ENCODE assay signal across 11 mouse cellular contexts in genomic region chr2:30833644-30834043, GRCm38 (mm10). TPM values are rescaled to one million over a fixed set of nuclear protein-coding genes. Genes with fewer than 3 reads are reported as not detected.
DNase-seq lines count a peak whose midpoint lies in the region; ATAC-seq lines count a peak whose summit lies in the region.
"Had no signal": no experiment of that assay in that cellular context is flagged by ENCODE, and none has a peak within 500 bp of the region (broad histone marks: within the 10 kb centered on the region; RNA-seq: fewer than 3 reads in every experiment).

No protein-coding gene starts in this region.

- DNase-seq in heart, postnatal 10 days: no peak
- DNase-seq in NIH3T3 (ENCODE audit: low read depth): peak; percentile 89
- peak; percentile 77 for DNase-seq in embryo, embryonic 11 days
- DNase-seq in limb, embryonic 11.5 days (ENCODE audit: low spot score): peak; percentile 76
- DNase-seq in lung, postnatal 25 days (ENCODE audit: low spot score): no peak
- no peak for DNase-seq in ovary, postnatal 10 days (ENCODE audit: low spot score)
- DNase-seq: kidney, adult 8-10 months; lung, postnatal 14 days had no signal

- 73% methylated on average over 5 of the region's 5 CpGs for WGBS in heart, embryonic 16.5 days
- 3% methylated on average over 5 of the region's 5 CpGs for WGBS in limb, embryonic 11.5 days

- H3K27me3 ChIP-seq in heart, embryonic 16.5 days (ENCODE audit: control insufficient read depth, insufficient read depth, low read length): no peaks in the 10 kb centered on the region
- no peaks in the 10 kb centered on the region for H3K27me3 ChIP-seq in limb, embryonic 11.5 days (ENCODE audit: control insufficient read depth, insufficient read depth, low read length)

- intact Hi-C loops in heart, postnatal 10 days (cut with DNase I): no loop called here

- no peaks in the 10 kb centered on the region for H3K36me3 ChIP-seq in heart, embryonic 16.5 days (ENCODE audit: control insufficient read depth, insufficient read depth)
- no peaks in the 10 kb centered on the region for H3K36me3 ChIP-seq in limb, embryonic 11.5 days (ENCODE audit: control insufficient read depth, insufficient read depth, low read length)

- H3K4me1 ChIP-seq in heart, embryonic 16.5 days (ENCODE audit: control insufficient read depth, insufficient read depth, low read length): peaks cover 10% of the 10 kb centered on the region; the same call in 1 of the 2 replicates
- H3K4me1 ChIP-seq in limb, embryonic 11.5 days (ENCODE audit: control insufficient read depth, insufficient read depth, low read length): peaks cover 54% of the 10 kb centered on the region

- H3K27ac ChIP-seq in heart, embryonic 16.5 days (ENCODE audit: low read length): peak overlapping the region; percentile 33
- peak overlapping the region; percentile 97 for H3K27ac ChIP-seq in limb, embryonic 11.5 days (replicated peaks; ENCODE audit: low read depth, low read length)

- no peak overlapping the region for H3K9ac ChIP-seq in heart, embryonic 16.5 days (ENCODE audit: low read length)
- peak overlapping the region; percentile 34 for H3K9ac ChIP-seq in limb, embryonic 11.5 days (ENCODE audit: low read length)

- H3K4me3 ChIP-seq in heart, embryonic 16.5 days (ENCODE audit: low read length): no peak overlapping the region
- no peak overlapping the region for H3K4me3 ChIP-seq in limb, embryonic 11.5 days (ENCODE audit: low read depth, low read length)

- ATAC-seq in heart, embryonic 16.5 days (replicated peaks; ENCODE audit: extremely low read depth, insufficient read depth, low FRiP score): no peak
- 0 out of 2 replicates have a peak, but pooled peaks have one; percentile 27 for ATAC-seq in limb, embryonic 11.5 days (ENCODE audit: insufficient number of reproducible peaks, low FRiP score, low TSS enrichment, low read depth)
- ATAC-seq: activated CD4-positive, CD25-positive, alpha-beta regulatory T cell, adult 4 months had no signal

- no peak overlapping the region for H3K4me2 ChIP-seq in heart, embryonic 16.5 days (ENCODE audit: low read depth, low read length)
- no peak overlapping the region for H3K4me2 ChIP-seq in limb, embryonic 11.5 days (ENCODE audit: low read depth, severe bottlenecking)
- H3K4me2 ChIP-seq: liver, embryonic 11.5 days had no signal

- H3K9me3 ChIP-seq in heart, embryonic 16.5 days (replicated peaks; ENCODE audit: control insufficient read depth, low read length): no peaks in the 10 kb centered on the region
- H3K9me3 ChIP-seq in limb, embryonic 11.5 days (ENCODE audit: control insufficient read depth, low read length): no peaks in the 10 kb centered on the region

RNA-seq across cellular contexts. Expression of gene Prrx2, which starts 1.1 kb away (rescaled TPM):
- polyA plus RNA-seq in heart, embryonic 16.5 days (2015; fragmentation: Nextera tagmentation; extraction: Ambion mirVana): 10.8 and 13.9 TPM in 2 replicates
- total RNA-seq in heart, postnatal 10 days (2021): 1 to 10 TPM; 3.1 to 4.9 TPM
- 138 and 155 TPM in 2 replicates for polyA plus RNA-seq in limb, embryonic 11.5 days (2014; fragmentation: Nextera tagmentation; extraction: Ambion mirVana)
- polyA plus RNA-seq: activated CD4-positive, CD25-positive, alpha-beta regulatory T cell, adult 4 months had no signal

RNA-seq across cellular contexts. Expression of gene Asb6, which starts 3.5 kb away (rescaled TPM):
- 20.1 and 22.5 TPM in 2 replicates for polyA plus RNA-seq in heart, embryonic 16.5 days (2015; fragmentation: Nextera tagmentation; extraction: Ambion mirVana)
- 10 to 100 TPM; 12.0 to 13.5 TPM for total RNA-seq in heart, postnatal 10 days (2021)
- polyA plus RNA-seq in limb, embryonic 11.5 days (2014; fragmentation: Nextera tagmentation; extraction: Ambion mirVana): 38.7 and 40.4 TPM in 2 replicates

RNA-seq across cellular contexts. Expression of gene Ntmt1, which starts 26.0 kb away (rescaled TPM):
- polyA plus RNA-seq in heart, embryonic 16.5 days (2015; fragmentation: Nextera tagmentation; extraction: Ambion mirVana): 90.0 and 90.4 TPM in 2 replicates
- 10 to 100 TPM; 41.3 to 41.9 TPM for total RNA-seq in heart, postnatal 10 days (2021)
- 102 and 109 TPM in 2 replicates for polyA plus RNA-seq in limb, embryonic 11.5 days (2014; fragmentation: Nextera tagmentation; extraction: Ambion mirVana)

RNA-seq across cellular contexts. Expression of gene 1700001O22Rik, which starts 30.2 kb away (rescaled TPM):
- 2.2 and 2.7 TPM in 2 replicates for polyA plus RNA-seq in heart, embryonic 16.5 days (2015; fragmentation: Nextera tagmentation; extraction: Ambion mirVana)
- 1 to 10 TPM in 1 of 2 experiments, under 1 TPM in 1; 0.93 to 1.7 TPM for total RNA-seq in heart, postnatal 10 days (2021)
- polyA plus RNA-seq in limb, embryonic 11.5 days (2014; fragmentation: Nextera tagmentation; extraction: Ambion mirVana): 2.6 and 3.9 TPM in 2 replicates

Comparison
In these comparisons a context has a peak if more than half of its experiments do, and no peak if none do; other contexts are left out.
1. DNase-seq: peak in NIH3T3 (single experiment), embryo, embryonic 11 days (single experiment) and limb, embryonic 11.5 days (single experiment); none in heart, postnatal 10 days (0 of 2), lung, postnatal 25 days (single experiment) and ovary, postnatal 10 days (single experiment).